Mouse (Mus musculus) regulatory T cell (primary cell): ENCODE data around the gene Chrm3.

Experiments
- in situ Hi-C: fragments of 300-600 bp; cut with MboI, MseI; formaldehyde crosslinking; loops from one replicate; pipeline ENCODE4 v1.15.1; 2025; ENCODE audit warnings: high pct_unique_total_duplicates

Gene Chrm3

GRCm38 (mm10) chr13:10081896-10082426 is 278.7 kb downstream of the Chrm3 start:
- in situ Hi-C loops, result no loop called here

- in situ Hi-C loops, result no loop called here
Observed at GRCm38 (mm10) chr13:10071165-10071564, 289.5 kb downstream of the Chrm3 start.

GRCm38 (mm10) chr13:10068927-10069580 is 291.6 kb downstream of the Chrm3 start:
- in situ Hi-C loops, result no loop called here

- in situ Hi-C loops, result no loop called here
Observed at GRCm38 (mm10) chr13:10066829-10067618, 293.6 kb downstream of the Chrm3 start.

- in situ Hi-C loops, result no loop called here
Observed at GRCm38 (mm10) chr13:10065776-10066175, 294.9 kb downstream of the Chrm3 start.

GRCm38 (mm10) chr13:10062681-10063080 is 298.0 kb downstream of the Chrm3 start:
- in situ Hi-C loops, result no loop called here

GRCm38 (mm10) chr13:10058993-10059392 is 301.7 kb downstream of the Chrm3 start:
- in situ Hi-C loops, result no loop called here

- in situ Hi-C loops, result no loop called here
Observed at GRCm38 (mm10) chr13:10057644-10058198, 302.9 kb downstream of the Chrm3 start.

GRCm38 (mm10) chr13:10054086-10054485 is 306.6 kb downstream of the Chrm3 start:
- in situ Hi-C loops, result no loop called here

GRCm38 (mm10) chr13:10053301-10053889 is 307.3 kb downstream of the Chrm3 start:
- in situ Hi-C loops, result no loop called here

- in situ Hi-C loops, result no loop called here
Observed at GRCm38 (mm10) chr13:10045651-10046350, 314.8 kb downstream of the Chrm3 start.

- in situ Hi-C loops, result no loop called here
Observed at GRCm38 (mm10) chr13:10044084-10044483, 316.6 kb downstream of the Chrm3 start.

GRCm38 (mm10) chr13:10033570-10034399 is 326.9 kb downstream of the Chrm3 start:
- in situ Hi-C loops, result no loop called here

GRCm38 (mm10) chr13:10031547-10031946 is 329.1 kb downstream of the Chrm3 start:
- in situ Hi-C loops, result no loop called here

GRCm38 (mm10) chr13:10029944-10030343 is 330.7 kb downstream of the Chrm3 start:
- in situ Hi-C loops, result no loop called here

GRCm38 (mm10) chr13:10025134-10025533 is 335.5 kb downstream of the Chrm3 start:
- in situ Hi-C loops, result no loop called here

- in situ Hi-C loops, result no loop called here
Observed at GRCm38 (mm10) chr13:10023112-10023511, 337.5 kb downstream of the Chrm3 start.

GRCm38 (mm10) chr13:10019252-10019651 is 341.4 kb downstream of the Chrm3 start:
- in situ Hi-C loops, result no loop called here

GRCm38 (mm10) chr13:10002916-10003315 is 357.7 kb downstream of the Chrm3 start:
- in situ Hi-C loops, result no loop called here

- in situ Hi-C loops, result no loop called here
Observed at GRCm38 (mm10) chr13:9997664-9998328, 362.9 kb downstream of the Chrm3 start.
